Mouse (Mus musculus) cortical plate, adult 2 months (tissue): ENCODE data around the gene Adcy5.

Experiments used
- CTCF ChIP-seq: fragments of 200-500 bp; IDR thresholded peaks from 2 replicates; pipeline ENCODE4 v1.5.1; 2011; ENCODE audit warnings: mild to moderate bottlenecking, control low read depth, low read length; ENCODE audit not compliant: insufficient read depth; ENCODE audit errors: extremely low read depth
- POLR2A ChIP-seq: fragments of 200-500 bp; IDR thresholded peaks from 2 replicates; pipeline ENCODE4 v1.6.1; 2011; ENCODE audit warnings: mild to moderate bottlenecking, low read length, control low read depth; ENCODE audit not compliant: insufficient read depth; ENCODE audit errors: extremely low read depth

GRCm38 (mm10) chr16:35232153-35232750 lies 77.6 kb downstream of the Adcy5 start:
- no peak for TF ChIP-seq CTCF
- TF ChIP-seq POLR2A, result no peak
